Mouse (Mus musculus) yolk sac, embryonic 10.5 days (tissue): ENCODE results near the gene Fam102a.
A peak's percentile ranks its signal among the peaks of the same experiment; 100 is the strongest.

ENCODE experiments used
- DNase-seq: peaks from one replicate; pipeline ENCODE4 v3.0.0-alpha.2; 2017; ENCODE audit warnings: low spot score

Gene Fam102a

DNA sequence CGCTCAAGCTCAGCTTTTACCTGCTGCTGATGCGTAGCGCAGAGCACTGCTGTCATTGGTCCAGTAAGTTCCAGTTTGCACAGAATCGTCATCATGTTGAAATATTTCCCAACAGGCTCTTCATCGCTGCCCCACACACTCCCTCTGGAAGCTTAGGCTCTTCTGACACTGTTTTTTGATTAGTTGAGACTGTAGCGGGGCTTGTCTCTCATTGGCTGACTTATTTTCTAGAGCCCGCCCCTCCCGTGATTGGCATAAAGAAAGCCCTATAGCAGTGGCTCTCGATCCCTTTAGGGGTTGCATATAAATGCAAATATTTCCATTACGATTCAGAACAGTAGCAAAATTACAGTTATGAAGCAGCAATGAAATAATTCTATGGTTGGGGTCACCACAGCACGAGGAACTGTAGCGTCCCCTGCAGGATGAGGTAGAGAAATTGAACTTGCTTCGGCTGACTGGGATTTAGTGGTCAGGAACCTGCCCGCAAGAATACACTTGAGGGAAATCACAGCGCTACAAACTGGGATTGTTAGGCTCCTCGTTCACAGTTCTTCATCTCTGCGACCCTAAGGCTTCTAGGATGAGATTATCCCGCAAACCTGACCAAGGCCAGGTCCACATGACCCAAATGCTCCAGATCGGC lies 46.4 kb downstream of the Fam102a start:
- no peak for DNase-seq

DNA sequence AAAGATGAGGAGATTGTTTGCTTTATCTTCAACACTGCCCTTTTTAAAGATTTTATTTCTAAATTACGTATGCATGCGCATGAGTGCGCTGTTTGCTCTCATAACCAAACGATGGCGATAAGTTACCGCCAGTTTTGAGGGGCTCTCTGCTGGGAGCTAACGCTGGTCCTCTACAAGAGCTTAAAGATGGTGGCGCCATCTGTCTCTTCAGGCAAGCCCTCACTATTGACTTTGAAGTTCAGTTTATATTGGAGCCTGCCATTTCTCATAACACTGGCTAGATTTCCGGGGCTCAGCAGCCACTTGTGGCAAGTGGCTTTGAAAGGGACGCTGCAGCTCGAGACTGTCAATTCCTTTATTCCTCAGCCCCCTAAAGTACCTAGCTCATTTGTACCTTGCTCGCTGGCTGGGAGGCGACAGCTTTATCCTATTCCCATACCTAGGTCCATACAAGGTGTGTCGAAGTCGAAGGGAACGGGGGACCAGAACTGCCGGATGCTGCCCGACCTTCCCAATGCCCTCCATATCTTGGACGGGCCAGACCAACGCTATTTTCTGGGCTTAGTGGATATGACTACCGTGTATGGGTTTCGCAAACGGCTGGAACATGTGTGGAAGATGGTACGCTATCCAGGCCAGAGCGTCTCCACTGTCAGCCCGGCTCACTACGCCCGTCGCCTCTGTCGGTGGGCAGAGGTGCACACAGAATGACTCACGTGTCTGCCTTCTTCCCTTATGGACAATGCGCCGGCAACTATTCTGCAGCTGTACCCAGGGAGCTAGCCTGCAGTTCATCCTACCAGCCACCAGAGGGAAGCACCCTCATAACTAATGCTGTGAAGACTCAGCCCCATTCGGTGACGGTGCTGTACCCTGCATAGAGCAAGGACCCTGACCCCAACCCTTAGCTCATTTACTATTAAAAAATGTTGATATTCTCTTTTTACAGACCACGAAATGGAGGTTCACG lies 48.0 kb downstream of the Fam102a start:
- peak; percentile 60 for DNase-seq

DNA sequence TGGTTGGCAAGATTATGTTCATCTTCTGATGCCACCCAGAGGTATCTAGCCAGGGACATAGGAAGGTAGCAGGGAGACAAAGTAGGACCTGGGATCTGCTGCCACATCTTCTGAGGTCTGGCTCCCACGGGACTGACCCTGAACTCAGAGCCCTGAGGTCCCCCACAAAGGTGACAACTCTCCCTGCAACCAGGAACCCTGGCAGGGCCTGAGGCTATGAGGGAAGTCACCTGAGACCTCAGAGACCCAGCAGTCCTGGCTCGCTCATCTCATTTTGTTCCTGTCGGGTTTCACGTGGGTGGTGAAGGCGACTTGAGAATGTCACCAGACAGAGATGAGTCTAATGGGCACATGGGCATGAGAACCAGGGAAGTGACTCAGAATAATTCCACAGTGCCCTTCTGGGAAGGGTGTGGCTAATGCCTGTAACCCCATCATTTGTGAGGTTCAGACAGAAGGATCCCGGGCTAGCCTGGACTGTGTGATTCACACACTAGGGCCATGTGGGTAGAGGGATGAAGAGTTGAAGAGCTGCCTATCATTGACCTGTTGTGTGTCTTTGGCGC lies 50.1 kb downstream of the Fam102a start:
- no peak for DNase-seq

DNA sequence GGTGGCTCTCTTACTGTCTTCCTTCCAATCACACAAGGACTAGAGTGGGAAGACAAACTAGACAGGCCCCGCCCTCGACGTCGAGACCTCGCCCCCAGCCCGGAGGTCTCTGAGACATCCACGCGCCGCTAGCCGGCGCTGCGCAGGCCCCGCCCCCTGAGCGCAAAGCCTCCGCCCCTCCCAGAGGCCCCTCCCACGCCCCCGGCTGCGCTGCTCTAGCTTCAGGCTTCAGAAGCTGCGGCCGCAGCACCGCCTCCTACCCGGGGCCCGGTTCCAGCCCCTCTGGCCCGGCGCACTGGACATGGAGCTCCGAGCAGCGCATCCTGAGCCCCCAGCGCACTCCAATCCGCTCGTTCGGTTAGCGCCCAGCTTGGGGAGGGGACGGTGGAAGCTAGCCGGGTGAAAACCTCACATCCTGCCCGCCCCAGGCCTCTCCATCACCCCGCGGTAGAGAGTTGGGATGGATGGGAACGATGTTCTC lies 51.8 kb downstream of the Fam102a start, which contains the start of gene St6galnac4:
Gene St6galnac4, plus strand, starts transcription at position 225 of the 481 bp plus-strand sequence.
- peak; percentile 92 for DNase-seq

DNA sequence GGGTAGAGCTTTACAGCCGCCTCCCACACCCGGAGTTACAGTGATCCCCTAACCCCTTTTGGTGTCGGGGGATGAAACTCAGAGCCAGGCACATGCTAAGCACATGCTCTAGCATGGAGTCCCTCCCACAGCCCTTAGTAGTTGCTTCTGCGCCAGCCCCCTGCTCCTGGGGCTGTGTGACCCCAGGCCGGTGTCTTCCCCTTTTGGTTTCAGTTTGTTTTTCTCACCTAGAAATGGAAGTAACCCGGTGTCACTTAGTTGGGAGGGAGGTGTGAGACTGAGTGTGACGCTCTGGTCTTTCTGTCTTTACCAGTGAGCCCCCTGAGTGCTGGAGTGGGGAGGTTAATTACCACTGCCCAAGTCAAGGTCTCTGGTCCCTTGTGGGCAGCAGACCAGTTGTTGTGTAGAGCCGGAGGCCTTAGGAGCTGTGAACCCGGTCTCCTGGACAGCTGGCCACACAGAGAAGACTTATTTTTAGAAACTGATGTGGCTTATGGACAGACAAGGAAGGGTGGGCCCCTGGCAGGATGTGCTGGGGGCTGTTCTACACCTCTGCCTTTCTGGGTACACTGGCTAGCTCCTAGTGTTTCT lies 52.7 kb downstream of the Fam102a start:
- no peak for DNase-seq

DNA sequence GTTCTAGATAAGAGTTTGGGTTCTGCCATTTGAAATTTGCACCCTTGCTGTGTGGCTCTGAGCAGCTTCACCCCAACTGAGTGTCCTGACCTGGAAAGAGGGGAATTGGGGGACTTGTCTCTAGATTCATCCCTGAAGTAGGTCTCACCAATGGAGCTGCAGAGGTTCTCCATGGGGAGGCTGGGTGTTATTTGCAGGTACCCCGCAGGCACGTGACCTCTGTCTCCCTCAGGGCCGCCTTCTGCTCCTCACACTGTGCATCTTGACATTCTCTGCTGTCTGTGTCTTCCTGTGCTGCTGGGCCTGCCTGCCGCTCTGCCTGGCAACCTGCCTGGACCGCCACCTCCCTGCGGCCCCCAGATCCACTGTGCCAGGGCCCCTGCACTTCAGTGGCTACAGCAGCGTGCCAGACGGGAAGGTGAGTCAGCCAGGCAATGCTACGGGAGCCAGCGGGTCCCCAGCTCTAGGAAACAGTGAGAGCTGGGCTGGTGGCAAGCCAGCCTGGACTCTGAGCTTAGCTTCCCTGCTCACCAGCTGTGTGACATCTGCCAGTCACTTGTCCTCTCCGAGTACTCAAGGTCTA lies 54.2 kb downstream of the Fam102a start:
- no peak for DNase-seq

DNA sequence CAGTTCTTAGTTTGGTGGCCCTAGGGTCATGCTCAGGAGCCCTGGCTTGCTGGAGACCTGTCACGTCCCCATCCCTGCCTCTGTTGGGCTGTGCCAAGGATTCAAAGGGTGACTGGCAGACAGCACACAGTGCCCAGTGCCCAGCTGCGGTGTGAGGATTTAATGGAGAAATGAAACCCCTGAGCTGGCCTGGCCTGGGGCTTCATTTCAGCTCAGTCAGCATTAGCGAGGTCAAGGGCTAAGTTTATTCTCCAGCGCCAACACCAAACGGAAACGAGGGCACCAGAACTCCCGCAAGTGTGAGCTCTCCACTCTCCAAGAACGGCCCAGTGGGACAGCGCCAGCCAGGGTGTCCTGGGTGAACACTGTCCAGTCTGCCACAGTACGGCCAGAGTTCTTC lies 55.1 kb downstream of the Fam102a start:
- no peak for DNase-seq

DNA sequence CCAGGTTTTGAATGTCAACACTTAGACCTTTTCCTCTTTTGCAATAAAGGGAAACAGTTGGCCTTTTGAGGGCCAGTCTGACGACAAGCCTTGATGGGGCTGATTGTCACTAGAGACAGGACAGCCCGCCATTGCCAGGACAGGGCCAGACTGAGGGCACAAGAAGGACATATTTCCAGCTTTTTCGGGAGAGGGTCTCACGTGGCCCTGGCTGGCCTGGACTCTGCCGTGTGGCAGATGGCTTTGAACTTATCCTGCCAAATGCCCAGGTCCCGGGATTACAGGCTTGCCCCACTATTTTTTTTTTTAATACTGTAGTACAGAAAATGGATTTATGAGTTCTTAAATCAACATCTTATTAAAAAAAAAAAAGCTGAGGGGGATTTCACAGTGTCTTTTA lies 56.1 kb downstream of the Fam102a start:
- DNase-seq, result no peak

DNA sequence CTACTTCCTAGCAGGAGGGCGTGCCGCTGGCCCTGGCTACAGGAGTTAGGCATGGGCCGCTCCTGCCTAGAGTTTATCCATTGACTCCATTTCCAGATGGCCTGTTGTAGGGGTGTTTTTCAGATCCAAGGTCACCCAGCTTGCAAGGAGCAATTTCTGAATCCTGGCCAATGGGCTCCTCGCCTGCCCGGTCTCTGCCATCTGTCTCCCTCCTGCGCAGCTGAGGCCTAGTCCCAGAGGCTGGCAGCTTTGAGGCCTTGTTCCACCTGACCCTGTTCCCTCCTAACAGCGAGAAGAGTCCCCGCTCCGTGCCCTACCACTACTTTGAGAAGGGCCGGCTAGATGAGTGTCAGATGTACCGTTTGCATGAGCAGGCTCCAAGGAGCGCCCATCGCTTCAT lies 61.6 kb downstream of the Fam102a start:
- DNase-seq, result no peak

DNA sequence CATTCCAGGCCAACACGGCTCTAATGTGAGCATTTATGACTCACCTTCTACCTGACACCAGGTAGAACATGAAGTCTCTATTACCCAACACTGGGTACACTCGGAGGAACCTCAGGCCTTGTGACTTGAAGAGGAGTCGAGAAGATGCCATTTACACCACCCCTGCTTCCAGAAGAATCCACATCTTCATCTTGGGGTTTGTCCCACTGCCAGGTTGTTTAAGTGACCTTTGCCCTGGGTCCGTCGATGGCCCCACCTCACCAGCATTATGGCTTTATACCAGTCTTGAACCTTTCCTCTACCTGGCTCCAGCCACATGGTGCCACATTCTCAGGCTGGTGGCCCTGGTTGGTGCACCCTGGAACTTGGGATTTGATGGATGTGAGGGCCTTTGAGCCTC lies 62.1 kb downstream of the Fam102a start:
- no peak for DNase-seq

DNA sequence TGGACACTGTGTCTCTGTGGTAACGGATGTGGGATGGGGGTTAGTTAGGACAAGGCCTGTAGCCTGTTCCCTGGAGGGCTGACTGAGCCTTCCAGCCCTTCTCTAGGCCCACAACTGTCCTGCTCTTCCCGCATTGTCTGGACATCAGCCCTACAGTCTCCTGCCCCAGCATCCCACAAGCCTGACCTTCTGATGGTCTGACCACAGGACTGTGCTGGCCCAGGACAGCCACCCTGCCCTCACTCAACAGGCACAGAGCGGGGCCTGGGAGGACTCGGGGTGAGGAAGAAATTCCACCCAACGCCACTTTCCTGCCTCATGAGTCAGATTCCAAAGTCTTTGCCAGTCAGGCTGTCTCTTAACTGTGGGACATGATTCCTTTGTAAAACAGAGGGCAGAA lies 62.6 kb downstream of the Fam102a start:
- no peak for DNase-seq

DNA sequence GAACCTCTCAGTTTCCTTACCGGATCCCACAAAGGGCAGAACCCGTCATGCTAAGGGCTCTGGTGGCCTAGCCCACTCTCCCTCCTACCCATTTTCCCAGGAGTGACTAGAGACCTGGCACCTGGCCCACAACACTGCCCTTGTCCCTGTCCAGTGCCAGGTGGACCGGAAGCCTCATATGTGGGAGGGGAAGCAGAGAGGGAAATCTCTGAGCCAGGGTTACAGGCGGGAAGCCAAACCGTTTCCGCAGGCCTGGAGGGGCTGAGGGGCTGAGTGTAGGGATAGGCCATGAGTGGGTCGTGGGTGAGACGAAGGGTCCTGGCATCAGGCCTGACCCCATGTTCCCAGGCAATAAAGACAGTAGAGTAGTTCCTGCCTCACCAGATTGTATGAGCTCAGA lies 63.4 kb downstream of the Fam102a start:
- no peak for DNase-seq

DNA sequence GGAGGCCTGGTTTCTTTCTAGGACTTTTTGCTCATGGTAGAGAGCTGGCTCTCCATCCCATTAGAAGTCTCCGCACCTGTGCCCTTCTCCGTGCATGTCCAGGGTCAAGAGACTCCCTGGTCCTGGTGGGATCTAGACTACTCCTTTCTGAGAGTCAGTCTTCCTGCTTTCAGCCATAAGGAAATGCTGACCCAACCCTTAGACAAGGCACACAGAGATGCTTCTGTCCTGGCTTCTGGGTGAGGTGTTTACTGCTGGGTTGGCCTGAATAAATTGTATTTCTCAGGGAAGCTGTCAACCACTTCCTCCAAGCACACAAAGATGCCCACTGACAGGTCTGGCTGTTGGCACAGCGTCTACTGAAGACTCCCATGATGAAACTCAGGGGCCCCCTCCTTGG lies 64.3 kb downstream of the Fam102a start, which contains the start of gene St6galnac6:
Gene St6galnac6, plus strand, starts transcription at position 301 of the 400 bp plus-strand sequence.
- DNase-seq, result no peak

DNA sequence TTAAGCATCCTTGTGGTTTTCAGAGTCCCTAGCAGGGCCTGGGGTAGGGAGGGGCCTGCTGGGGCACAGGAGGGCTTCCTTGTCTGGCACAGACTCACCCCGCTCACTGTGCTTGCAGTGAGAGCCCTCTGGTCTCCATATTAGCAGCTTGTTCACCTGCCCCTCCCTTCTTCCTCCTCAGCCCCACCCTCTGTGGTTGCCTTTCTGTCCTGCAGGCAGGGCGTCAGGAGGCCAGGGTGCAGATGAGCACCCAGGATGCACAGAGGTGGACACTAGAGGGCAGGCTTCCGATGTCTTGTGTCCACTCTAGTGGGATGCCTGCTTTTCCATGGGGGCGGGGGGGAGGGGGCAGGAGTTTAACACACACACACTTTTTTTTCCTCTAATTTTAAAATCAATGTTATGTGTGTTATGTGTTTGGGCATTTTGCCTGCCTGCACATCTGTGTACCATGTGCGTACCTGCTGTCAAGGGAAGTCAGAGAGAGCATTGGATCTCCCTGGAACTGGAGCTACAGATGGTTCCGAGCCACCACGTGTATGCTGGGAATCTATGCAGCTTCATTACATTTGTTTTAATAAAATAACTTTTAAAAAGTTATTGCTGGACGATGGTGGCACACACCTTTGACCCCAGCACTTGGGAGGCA lies 66.4 kb downstream of the Fam102a start:
- DNase-seq, result peak; percentile 51

DNA sequence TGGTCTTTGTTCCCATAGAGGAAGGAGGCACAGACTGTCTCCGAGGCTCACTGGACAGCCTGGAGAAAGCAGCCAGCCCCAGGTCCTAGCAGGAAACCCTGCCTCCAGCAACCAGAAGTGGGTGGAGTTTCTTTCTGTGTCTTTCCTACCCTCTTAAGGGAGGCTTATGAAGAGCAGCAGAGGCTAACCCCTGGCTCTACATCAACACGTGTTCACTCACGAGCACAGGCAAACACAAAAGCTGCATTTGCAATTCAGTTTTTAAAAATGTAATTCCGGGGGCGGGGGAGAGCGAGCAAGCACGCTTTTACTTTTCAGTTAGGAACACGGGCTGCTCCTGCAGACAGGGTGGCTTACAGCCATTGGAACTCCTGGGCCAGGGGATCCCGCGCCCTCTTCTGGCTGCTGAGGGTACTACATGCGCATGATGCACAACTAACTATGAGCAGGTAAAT lies 67.5 kb downstream of the Fam102a start:
- DNase-seq, result peak; percentile 78

DNA sequence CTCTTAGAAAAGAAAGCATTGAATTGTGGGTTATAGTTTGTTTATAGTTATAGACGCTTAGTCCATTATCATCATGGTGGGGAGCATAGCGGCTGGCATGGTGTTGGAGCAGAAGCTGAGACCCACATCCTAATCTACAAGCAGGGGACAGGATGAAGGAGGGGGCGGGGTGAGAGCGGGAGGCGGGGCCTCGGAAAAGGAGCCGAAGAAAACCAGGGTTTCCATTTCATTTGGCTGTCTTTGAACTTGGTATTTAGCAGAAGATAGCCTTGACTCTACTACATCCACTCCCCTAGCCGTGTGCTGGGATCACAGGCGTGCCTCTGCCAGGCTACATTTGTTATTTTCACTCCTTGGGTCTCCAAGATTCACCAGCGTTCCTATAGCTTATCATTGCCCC lies 69.5 kb downstream of the Fam102a start:
- no peak for DNase-seq

DNA sequence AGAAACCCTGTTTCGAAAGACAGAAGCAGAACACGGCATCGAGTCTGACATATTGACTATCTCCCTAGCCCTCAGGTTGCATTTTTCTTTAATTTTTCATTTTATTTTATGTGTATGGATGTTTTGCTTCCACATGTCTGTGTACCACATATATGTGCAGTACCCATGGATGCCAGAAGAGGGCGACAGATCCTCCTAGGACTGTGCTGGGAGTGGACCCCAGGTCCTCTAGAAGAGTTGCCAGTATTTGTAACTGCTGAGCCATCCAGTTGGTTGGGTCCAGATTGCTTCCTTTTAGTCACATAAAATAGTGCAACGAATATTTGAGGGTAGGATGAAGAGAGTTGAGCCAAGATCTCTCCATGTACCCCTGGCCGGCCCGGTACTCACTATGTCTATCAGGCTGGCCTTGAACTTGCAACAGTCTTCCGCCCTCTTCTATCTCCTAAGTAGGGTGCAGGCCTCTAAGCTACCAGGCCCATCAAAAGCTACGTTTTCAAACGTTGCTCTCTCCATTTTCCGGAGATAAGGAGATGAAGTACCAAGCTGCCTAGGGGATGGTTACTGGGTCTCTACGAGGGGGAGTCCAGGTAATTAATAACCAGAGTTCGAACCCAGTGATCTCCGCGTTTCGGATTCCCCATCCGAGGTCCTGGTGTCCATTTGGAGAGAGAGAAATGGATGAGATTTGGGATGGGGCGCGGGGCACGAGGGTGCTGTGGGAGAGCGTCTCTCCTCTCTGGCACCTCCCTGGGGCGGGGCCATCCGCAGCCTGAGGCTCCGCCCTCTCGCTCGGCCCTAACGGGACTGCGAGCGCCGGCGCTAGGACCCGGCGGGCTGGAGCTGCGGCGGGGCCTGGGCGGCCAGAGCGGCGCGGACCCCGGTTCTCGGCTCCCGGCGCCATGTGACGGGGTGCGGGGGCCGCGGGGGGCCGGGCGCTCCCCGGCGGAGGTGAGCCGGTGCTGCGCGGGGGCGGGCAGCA lies 71.3 kb downstream of the Fam102a start:
- DNase-seq, result peak; percentile 76

DNA sequence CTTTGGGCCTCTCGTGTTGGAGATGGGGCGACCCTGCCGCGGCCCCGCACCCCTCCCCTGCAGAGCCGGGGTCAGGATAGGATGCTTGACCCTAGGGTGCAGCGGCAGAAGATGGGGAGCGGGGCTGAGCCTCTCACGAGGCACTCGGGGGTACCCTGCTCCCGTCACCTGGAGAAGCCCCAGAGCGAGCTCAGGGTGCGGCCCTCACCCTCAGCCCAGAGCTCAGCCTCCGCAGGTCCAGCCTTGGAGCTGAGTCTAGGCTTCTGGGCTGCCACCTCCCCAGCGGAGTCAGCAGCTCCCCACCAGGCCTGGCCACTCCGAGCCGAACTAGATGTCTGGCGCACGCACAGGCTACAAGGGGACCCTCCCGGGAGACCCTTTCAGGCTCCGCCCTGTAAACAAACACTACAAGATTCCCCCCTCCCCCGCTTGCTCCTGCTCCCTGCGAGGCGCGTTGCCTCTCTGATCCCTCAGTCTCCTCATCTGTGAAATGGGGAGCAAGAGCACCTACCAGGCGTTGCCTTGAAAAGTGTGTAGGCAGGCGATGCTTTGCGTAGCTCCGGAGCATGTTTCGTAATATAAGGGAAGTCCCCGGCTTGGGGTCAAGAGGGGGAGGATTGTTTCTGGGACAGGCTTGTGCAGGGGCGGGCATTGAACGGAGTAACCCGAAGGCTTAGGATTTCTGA lies 72.3 kb downstream of the Fam102a start:
- DNase-seq, result peak; percentile 49

DNA sequence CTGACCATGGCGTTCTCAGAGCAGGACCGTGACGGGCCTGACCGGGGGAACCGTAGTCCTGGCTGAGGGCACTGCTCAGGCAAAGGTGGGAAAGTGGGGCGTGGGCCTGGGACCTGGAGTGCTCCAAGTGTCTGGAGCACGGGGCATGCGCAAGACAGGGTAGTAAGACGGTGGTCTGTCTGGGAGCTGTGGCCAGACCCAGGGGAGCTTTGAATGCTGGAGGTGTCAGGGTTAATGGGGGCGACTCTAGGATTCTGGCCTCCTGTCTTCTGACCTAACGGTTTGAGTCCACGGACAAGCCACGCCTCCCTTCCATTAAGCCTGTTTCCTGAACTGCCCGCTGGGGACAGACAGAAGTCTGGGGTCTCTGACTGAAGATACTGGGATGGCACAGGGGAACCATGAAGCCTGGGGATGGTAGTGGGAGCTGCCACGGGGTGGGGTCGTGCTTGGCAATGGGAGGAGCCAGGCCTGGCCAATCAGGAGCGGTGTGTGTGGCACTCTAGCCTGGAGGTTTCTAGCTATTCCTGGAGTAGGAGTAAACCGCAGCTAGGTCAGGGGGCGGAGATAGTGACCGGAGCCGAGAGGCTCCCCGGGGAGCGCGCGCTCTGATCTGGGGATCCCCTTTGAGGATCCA lies 73.1 kb downstream of the Fam102a start:
- peak; percentile 80 for DNase-seq
